Mouse (Mus musculus): ENCODE measurements around the gene Cyp8b1.

DNA sequence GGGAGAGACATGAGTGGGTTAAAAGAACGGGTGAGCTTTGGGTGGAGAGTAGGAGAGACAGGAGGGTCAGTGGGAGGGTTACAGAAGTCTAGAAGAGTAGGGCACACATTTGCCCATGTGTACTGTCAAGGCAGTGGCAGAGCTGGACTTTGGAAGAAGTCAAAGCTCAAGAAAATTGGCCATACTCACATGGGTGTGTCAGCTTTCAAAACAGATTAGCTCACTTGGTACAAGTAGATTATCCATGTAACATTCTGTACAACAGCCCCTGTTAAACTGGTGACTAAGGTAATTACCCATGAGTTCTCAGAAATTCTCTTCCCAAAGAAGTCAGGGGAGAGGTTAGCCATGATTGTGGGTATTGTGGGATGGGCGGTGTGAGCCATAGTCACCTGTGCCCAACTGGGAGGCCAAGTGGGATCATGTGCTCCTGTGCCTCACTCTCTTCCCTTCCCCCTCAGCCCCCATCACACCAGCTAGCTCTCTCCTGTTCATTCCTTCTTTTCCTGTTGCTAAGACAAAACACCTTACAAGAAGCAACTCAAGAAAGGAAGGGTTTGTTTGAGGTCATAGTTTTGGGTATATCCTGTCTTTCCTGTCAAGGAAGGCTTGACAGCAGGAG lies 43.9 kb downstream of the Cyp8b1 start:
- TF ChIP-seq CTCF (IDR thresholded peaks at IDR 0.05) = no peak
- no peak for TF ChIP-seq EP300 (IDR thresholded peaks at IDR 0.05; ENCODE audit: insufficient read depth, low read depth, low read length)

All from heart, adult 2 months (tissue).